Mouse (Mus musculus) E14TG2a.4 (cell line): ENCODE measurements around the gene Gfm1.

Source experiments
- H3K27me3 ChIP-seq: 2 replicates; pipeline ENCODE4 v1.6.1; 2014; ENCODE audit warnings: low read length, control low read depth; ENCODE audit not compliant: insufficient read depth
- H3K36me3 ChIP-seq: 2 replicates; pipeline ENCODE4 v1.6.1; 2014; ENCODE audit warnings: low read length, control low read depth; ENCODE audit not compliant: insufficient read depth
- H3K4me1 ChIP-seq: replicated peaks from 2 replicates; pipeline ENCODE4 v1.6.1; 2014; ENCODE audit warnings: low read depth, low read length, control low read depth
- H3K4me3 ChIP-seq: replicated peaks from 2 replicates; pipeline ENCODE4 v1.5.1; 2014; ENCODE audit warnings: mild to moderate bottlenecking, low read length
- H3K9me3 ChIP-seq: 2 replicates; pipeline ENCODE4 v1.6.1; 2014; ENCODE audit warnings: low read length, control low read depth
- CTCF ChIP-seq: conservative IDR thresholded peaks from 2 replicates; pipeline ENCODE4 v1.5.1; 2014; ENCODE audit warnings: low read length
- NANOG ChIP-seq: IDR thresholded peaks from 2 replicates; pipeline ENCODE4 v1.6.1; 2014; ENCODE audit warnings: borderline replicate concordance, low read length, mixed read lengths
- POU5F1 ChIP-seq: IDR thresholded peaks from 2 replicates; pipeline ENCODE4 v1.6.1; 2014; ENCODE audit warnings: low read length, borderline replicate concordance

Gene Gfm1

GRCm38 (mm10) chr3:67462578-67462977 is 32.7 kb downstream of the Gfm1 start:
- H3K4me3 ChIP-seq = no peak overlapping the region
- peaks cover 44% of the 10 kb centered on the region for H3K4me1 ChIP-seq
- peaks cover 59% of the 10 kb centered on the region for H3K36me3 ChIP-seq
- H3K27me3 ChIP-seq = no peaks in the 10 kb centered on the region
- no peaks in the 10 kb centered on the region for H3K9me3 ChIP-seq
- TF ChIP-seq NANOG (no peak), CTCF (no peak), POU5F1 (no peak)

- no peaks in the 10 kb centered on the region for H3K9me3 ChIP-seq
- no peak for TF ChIP-seq CTCF
- TF ChIP-seq POU5F1 = no peak
- TF ChIP-seq NANOG = no peak
- peaks cover 44% of the 10 kb centered on the region for H3K4me1 ChIP-seq
- H3K27me3 ChIP-seq = no peaks in the 10 kb centered on the region
- H3K36me3 ChIP-seq = peaks cover 60% of the 10 kb centered on the region
- peak overlapping the region; percentile 79 for H3K4me3 ChIP-seq
Measured at GRCm38 (mm10) chr3:67463001-67463400, 33.1 kb downstream of the Gfm1 start.

GRCm38 (mm10) chr3:67463450-67464372 is 33.8 kb downstream of the Gfm1 start, which contains the start of gene Lxn:
TSS of gene Lxn (minus strand) at chr3:67463926.
- peaks cover 60% of the 10 kb centered on the region for H3K36me3 ChIP-seq
- peak within 1 kb of the TSS; percentile 79 for H3K4me3 ChIP-seq
- H3K27me3 ChIP-seq = no peaks in the 10 kb centered on the region
- TF ChIP-seq CTCF (no peak), NANOG (no peak), POU5F1 (no peak)
- no peaks in the 10 kb centered on the region for H3K9me3 ChIP-seq
- H3K4me1 ChIP-seq = peaks cover 44% of the 10 kb centered on the region

- Histone ChIP-seq H3K27me3 (no peaks in the 10 kb centered on the region), H3K36me3 (peaks cover 50% of the 10 kb centered on the region), H3K4me1 (peaks cover 38% of the 10 kb centered on the region), H3K9me3 (no peaks in the 10 kb centered on the region), H3K4me3 (peak overlapping the region; percentile 24; the same call in 1 of the 2 replicates)
- no peak for TF ChIP-seq NANOG
- no peak for TF ChIP-seq POU5F1
- TF ChIP-seq CTCF = no peak
Measured at GRCm38 (mm10) chr3:67466576-67466975, 36.7 kb downstream of the Gfm1 start.

- TF ChIP-seq POU5F1 = no peak
- no peak for TF ChIP-seq NANOG
- no peak for TF ChIP-seq CTCF
- no peaks in the 10 kb centered on the region for H3K27me3 ChIP-seq
- no peaks in the 10 kb centered on the region for H3K9me3 ChIP-seq
- H3K4me1 ChIP-seq = peaks cover 34% of the 10 kb centered on the region
- no peak overlapping the region for H3K4me3 ChIP-seq
- H3K36me3 ChIP-seq = peaks cover 49% of the 10 kb centered on the region
Measured at GRCm38 (mm10) chr3:67467281-67467680, 37.4 kb downstream of the Gfm1 start.

- TF ChIP-seq POU5F1 = no peak
- TF ChIP-seq CTCF = no peak
- TF ChIP-seq NANOG = no peak
- Histone ChIP-seq H3K4me1 (peaks cover 6% of the 10 kb centered on the region), H3K4me3 (no peak overlapping the region), H3K36me3 (peaks cover 79% of the 10 kb centered on the region), H3K27me3 (no peaks in the 10 kb centered on the region), H3K9me3 (no peaks in the 10 kb centered on the region)
Measured at GRCm38 (mm10) chr3:67471408-67472127, 41.7 kb downstream of the Gfm1 start.

GRCm38 (mm10) chr3:67473438-67473837 is 43.5 kb downstream of the Gfm1 start:
- H3K4me3 ChIP-seq = no peak overlapping the region
- no peaks in the 10 kb centered on the region for H3K27me3 ChIP-seq
- no peak for TF ChIP-seq CTCF
- no peak for TF ChIP-seq POU5F1
- TF ChIP-seq NANOG = no peak
- peaks cover 11% of the 10 kb centered on the region for H3K4me1 ChIP-seq
- H3K36me3 ChIP-seq = peaks cover 71% of the 10 kb centered on the region
- no peaks in the 10 kb centered on the region for H3K9me3 ChIP-seq

GRCm38 (mm10) chr3:67479806-67480205 is 49.9 kb downstream of the Gfm1 start:
- TF ChIP-seq CTCF (no peak), POU5F1 (no peak), NANOG (no peak)
- H3K4me3 ChIP-seq = no peak overlapping the region
- H3K27me3 ChIP-seq = no peaks in the 10 kb centered on the region
- peaks cover 23% of the 10 kb centered on the region for H3K36me3 ChIP-seq
- peaks cover 23% of the 10 kb centered on the region for H3K4me1 ChIP-seq
- H3K9me3 ChIP-seq = no peaks in the 10 kb centered on the region
